Mouse (Mus musculus) lung, embryonic 16.5 days (tissue): ENCODE measurements around the gene Trub2. TPM values are rescaled to one million over a fixed set of nuclear protein-coding genes. Genes with fewer than 3 reads are reported as not detected.

Source experiments
- ATAC-seq: fragments of 200-750 bp; cut with Nextera tagmentation; 2 replicates; pipeline ENCODE4 v1.8.0; 2017; ENCODE audit warnings: low read depth, mild to moderate bottlenecking, moderate library complexity
- H3K27ac ChIP-seq: fragments of 300-500 bp; sonication (generic); 2 replicates; pipeline ENCODE4 v1.5.1; 2014; ENCODE audit warnings: mild to moderate bottlenecking, control low read depth, low read length
- H3K27me3 ChIP-seq: fragments of 300-500 bp; sonication (generic); 2 replicates; pipeline ENCODE4 v1.6.1; 2014; ENCODE audit warnings: low read depth, low read length, mixed read lengths; ENCODE audit not compliant: control insufficient read depth, insufficient read depth
- H3K36me3 ChIP-seq: fragments of 300-500 bp; sonication (generic); 2 replicates; pipeline ENCODE4 v1.6.1; 2014; ENCODE audit warnings: low read length; ENCODE audit not compliant: control insufficient read depth, insufficient read depth
- H3K4me1 ChIP-seq: fragments of 300-500 bp; sonication (generic); replicated peaks from 2 replicates; pipeline ENCODE4 v1.6.1; 2014; ENCODE audit warnings: low read length, mixed read lengths; ENCODE audit not compliant: control insufficient read depth, insufficient read depth
- H3K4me2 ChIP-seq: fragments of 300-500 bp; sonication (generic); 2 replicates; pipeline ENCODE4 v1.6.1; 2014; ENCODE audit warnings: low read depth, low read length, control low read depth
- H3K4me3 ChIP-seq: fragments of 300-500 bp; sonication (generic); 2 replicates; pipeline ENCODE4 v1.5.1; 2014; ENCODE audit warnings: mild to moderate bottlenecking, low read length, control low read depth
- H3K9ac ChIP-seq: fragments of 300-500 bp; sonication (generic); 2 replicates; pipeline ENCODE4 v1.6.1; 2014; ENCODE audit warnings: low read length, control low read depth
- H3K9me3 ChIP-seq: fragments of 300-500 bp; sonication (generic); 2 replicates; pipeline ENCODE4 v1.6.1; 2016; ENCODE audit warnings: low read length; ENCODE audit not compliant: control insufficient read depth
- WGBS: fragments of 180-500 bp; shearing (Covaris S2); extraction: QIAGEN DNeasy Blood & Tissue Kit; methylation state at CpG from one replicate; pipeline ENCODE4 v1.1.7; 2014; 5-methylcytosine and 5-hydroxymethylcytosine counted together
- polyA plus RNA-seq: library from polyadenylated mRNA; unstranded; fragments of >200 nt; fragmentation: Nextera tagmentation; extraction: Ambion mirVana; gene quantifications from 2 replicates; pipeline ENCODE4 v1.2.1, GENCODE M21; 2015

Gene Trub2
- polyA plus RNA-seq, 1 experiment from 2014 or later: 33.9 TPM

DNA sequence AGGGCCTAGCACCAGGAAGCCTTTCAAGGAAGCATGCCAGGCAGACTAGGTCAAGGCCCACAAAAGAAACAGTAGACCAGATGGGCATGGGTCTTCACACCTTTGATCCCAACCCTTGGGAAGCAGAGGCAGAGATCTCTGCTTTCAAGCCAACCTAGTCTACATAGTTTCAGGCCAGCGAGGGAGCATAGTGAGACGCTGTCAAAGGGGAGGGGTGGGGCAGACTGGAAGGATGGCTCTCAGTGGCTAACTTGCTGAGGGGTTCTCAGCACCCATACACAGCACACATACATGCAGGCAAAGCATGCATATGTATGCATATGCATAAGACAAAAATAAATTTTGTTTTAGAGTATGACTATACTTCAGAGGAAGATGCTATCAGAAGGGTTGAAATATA is 31.1 kb upstream of the Trub2 start:
- H3K4me2 ChIP-seq: no peak overlapping the region
- H3K27ac ChIP-seq: no peak overlapping the region
- 23% methylated on average over 2 of the region's 2 CpGs for WGBS
- H3K27me3 ChIP-seq: no peaks in the 10 kb centered on the region
- peaks cover 4% of the 10 kb centered on the region for H3K4me1 ChIP-seq
- H3K9me3 ChIP-seq: no peaks in the 10 kb centered on the region
- H3K9ac ChIP-seq: no peak overlapping the region
- no peak for ATAC-seq
- no peak overlapping the region for H3K4me3 ChIP-seq
- no peaks in the 10 kb centered on the region; the same call in 1 of the 2 replicates for H3K36me3 ChIP-seq

DNA sequence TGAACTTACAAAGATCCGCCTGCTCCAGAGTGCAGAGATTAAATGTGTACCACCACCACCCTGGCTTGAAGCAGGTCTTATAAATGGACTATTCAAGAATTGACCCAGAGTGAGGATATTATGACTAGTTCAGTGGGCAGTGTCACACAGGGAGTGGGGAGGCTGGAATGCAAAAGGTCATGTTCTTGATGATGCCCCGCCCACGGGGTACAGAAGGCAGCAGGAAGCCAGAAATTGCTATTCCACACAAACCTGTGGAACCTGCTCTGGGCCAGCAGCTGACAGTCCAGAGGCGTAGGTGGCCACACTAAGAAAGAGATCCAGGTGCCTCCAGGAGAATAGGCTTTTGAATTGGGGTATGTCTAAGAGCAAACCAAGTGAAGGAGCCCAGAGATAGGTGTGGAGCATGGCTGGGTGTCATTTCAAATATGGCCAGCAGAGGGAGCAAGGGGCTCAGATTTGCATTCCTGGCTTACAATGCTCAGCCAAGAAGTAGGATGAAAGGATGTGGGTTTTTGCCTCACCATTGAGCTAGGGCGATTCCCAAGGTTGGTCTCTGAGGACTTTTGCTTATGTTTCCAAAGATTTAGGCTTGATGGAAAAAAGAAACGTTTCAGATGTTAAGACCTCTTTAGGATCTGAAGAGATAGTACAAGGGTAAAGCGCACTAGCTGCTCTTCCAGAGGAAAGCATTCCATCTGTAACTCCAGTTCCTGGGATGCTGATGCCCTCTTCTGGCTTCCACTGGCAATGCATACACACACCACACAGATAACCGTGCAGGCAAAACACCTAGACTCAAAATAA is 29.3 kb upstream of the Trub2 start:
- Histone ChIP-seq H3K27me3 (no peaks in the 10 kb centered on the region), H3K9ac (no peak overlapping the region), H3K27ac (0 out of 2 replicates have a peak overlapping the region, but pooled peaks have one; percentile 26), H3K4me2 (peak overlapping the region; percentile 46), H3K36me3 (peaks cover 6% of the 10 kb centered on the region; the same call in 1 of the 2 replicates), H3K9me3 (no peaks in the 10 kb centered on the region), H3K4me1 (peaks cover 4% of the 10 kb centered on the region), H3K4me3 (0 out of 2 replicates have a peak overlapping the region, but pooled peaks have one; percentile 2)
- 29% methylated on average over 8 of the region's 8 CpGs for WGBS
- ATAC-seq: peak; percentile 70

- ATAC-seq: no peak
- Histone ChIP-seq H3K4me2 (no peak overlapping the region), H3K36me3 (peaks cover 14% of the 10 kb centered on the region; the same call in 1 of the 2 replicates), H3K9ac (no peak overlapping the region), H3K4me1 (peaks cover 4% of the 10 kb centered on the region), H3K27me3 (no peaks in the 10 kb centered on the region), H3K9me3 (no peaks in the 10 kb centered on the region), H3K27ac (no peak overlapping the region), H3K4me3 (no peak overlapping the region)
- 80% methylated on average over 11 of the region's 11 CpGs for WGBS
Measured at GRCm38 (mm10) chr2:29815678-29816371, 27.5 kb upstream of the Trub2 start.

DNA sequence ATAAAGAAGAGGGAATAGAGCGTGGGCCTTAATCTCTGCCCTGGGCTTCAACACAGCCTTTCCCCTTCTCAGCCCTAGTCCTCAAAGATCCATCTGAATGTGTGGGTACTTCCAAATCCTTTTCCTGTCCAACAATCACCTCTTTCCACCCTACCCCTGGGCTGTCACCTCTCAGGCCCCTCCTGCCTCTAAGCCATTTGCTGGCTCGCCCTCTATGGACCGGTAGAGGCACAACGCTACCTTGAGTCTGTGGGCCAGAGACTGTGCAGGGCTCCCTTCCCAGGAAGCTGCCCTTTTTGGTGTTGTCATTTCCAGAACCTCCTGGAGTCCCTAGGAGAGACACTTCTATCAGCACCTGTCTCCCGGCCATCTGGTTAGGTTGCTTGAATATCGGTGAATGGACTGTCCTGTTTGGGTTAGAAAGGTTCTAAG is 15.1 kb upstream of the Trub2 start:
- H3K27me3 ChIP-seq: no peaks in the 10 kb centered on the region
- H3K9me3 ChIP-seq: no peaks in the 10 kb centered on the region
- H3K4me3 ChIP-seq: peak overlapping the region; percentile 72
- ATAC-seq: no peak
- H3K27ac ChIP-seq: no peak overlapping the region
- 16% methylated on average over 6 of the region's 6 CpGs for WGBS
- H3K9ac ChIP-seq: peak overlapping the region; percentile 78
- H3K4me1 ChIP-seq: peaks cover 8% of the 10 kb centered on the region
- H3K36me3 ChIP-seq: peaks cover 18% of the 10 kb centered on the region
- peak overlapping the region; percentile 66 for H3K4me2 ChIP-seq

DNA sequence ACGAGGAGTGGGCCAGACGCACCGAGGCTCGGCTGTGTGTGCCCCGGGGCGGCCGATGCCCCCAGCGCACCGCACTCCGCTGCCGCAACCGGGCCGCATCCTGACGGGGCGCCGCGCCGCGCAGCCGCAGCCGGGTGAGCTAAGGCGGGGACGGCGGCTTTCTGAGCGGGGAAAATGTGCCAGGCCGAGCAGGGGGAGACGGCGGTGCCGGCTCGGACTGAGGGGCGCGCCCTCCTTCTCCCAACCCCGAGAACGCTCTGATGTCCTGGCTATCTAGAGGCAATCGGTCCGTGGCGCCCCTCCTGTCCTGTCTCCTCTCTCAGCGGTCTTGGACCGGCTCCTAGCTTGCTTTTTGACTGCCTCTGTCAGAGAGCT is 14.5 kb upstream of the Trub2 start:
- Histone ChIP-seq H3K27ac (peak overlapping the region; percentile 37; the same call in 1 of the 2 replicates), H3K4me3 (peak overlapping the region; percentile 72), H3K9me3 (no peaks in the 10 kb centered on the region), H3K27me3 (no peaks in the 10 kb centered on the region), H3K9ac (peak overlapping the region; percentile 78), H3K36me3 (peaks cover 13% of the 10 kb centered on the region), H3K4me2 (peak overlapping the region; percentile 66), H3K4me1 (peaks cover 8% of the 10 kb centered on the region)
- no peak; the same call in 1 of the 2 replicates for ATAC-seq
- under 1% methylated on average over 39 of the region's 39 CpGs for WGBS

- peaks cover 9% of the 10 kb centered on the region for H3K36me3 ChIP-seq
- ATAC-seq: peak; percentile 99
Measured at GRCm38 (mm10) chr2:29802075-29802826, 13.9 kb upstream of the Trub2 start, which contains the start of gene Slc27a4. Gene Slc27a4 (plus strand): TSS chr2:29802634.

DNA sequence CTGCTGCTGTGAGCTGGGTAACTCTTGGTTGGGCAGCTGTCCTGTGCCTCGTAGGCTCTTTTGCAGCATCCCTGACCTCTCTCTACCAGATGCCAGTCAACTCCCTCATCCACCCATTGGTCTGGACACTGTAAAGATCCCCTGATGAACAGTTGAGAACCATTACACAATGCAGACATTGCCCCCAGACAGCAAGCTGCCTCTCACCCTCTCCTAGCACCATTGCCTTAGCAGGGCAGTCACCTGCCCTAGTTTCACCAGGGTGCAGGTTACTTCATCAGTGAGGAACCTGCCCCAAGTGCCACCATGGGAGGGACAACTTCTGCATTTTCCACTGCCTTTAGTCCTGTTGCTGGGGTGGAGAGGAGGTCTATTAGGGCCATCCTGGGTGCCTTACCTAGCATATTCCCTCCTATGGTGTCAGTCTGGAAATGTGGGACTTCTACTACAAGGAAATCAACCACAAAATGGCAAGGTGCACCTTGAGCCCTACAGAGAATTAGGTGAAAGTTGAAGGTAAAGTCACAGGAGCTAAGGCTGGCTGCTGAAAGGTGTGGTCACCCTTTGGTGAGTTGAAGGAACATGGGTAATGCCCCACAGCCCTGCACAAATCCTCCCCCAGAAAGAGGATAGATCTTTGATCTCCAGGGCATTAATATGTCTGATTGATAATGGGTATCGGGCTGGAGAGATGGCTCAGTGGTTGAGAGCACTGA is 4.6 kb upstream of the Trub2 start:
- H3K27me3 ChIP-seq: no peaks in the 10 kb centered on the region
- no peak overlapping the region for H3K4me3 ChIP-seq
- ATAC-seq: no peak
- H3K27ac ChIP-seq: no peak overlapping the region
- peaks cover 9% of the 10 kb centered on the region; the same call in 1 of the 2 replicates for H3K4me1 ChIP-seq
- H3K36me3 ChIP-seq: peaks cover 12% of the 10 kb centered on the region
- H3K4me2 ChIP-seq: no peak overlapping the region
- no peak overlapping the region for H3K9ac ChIP-seq
- H3K9me3 ChIP-seq: no peaks in the 10 kb centered on the region
- WGBS: 94% methylated on average over 2 of the region's 2 CpGs

More at GRCm38 (mm10) chr2:29802075-29802826, 13.9 kb upstream of the Trub2 start, which contains the start of gene Slc27a4:
- peaks cover 8% of the 10 kb centered on the region for H3K4me1 ChIP-seq
- H3K27me3 ChIP-seq: no peaks in the 10 kb centered on the region
- H3K27ac ChIP-seq: peak within 1 kb of the TSS; percentile 37; the same call in 1 of the 2 replicates
- H3K4me2 ChIP-seq: peak within 1 kb of the TSS; percentile 66
- peak within 1 kb of the TSS; percentile 78 for H3K9ac ChIP-seq
- peak within 1 kb of the TSS; percentile 72 for H3K4me3 ChIP-seq
- no peaks in the 10 kb centered on the region for H3K9me3 ChIP-seq
- WGBS: 4% methylated on average over 27 of the region's 28 CpGs

DNA sequence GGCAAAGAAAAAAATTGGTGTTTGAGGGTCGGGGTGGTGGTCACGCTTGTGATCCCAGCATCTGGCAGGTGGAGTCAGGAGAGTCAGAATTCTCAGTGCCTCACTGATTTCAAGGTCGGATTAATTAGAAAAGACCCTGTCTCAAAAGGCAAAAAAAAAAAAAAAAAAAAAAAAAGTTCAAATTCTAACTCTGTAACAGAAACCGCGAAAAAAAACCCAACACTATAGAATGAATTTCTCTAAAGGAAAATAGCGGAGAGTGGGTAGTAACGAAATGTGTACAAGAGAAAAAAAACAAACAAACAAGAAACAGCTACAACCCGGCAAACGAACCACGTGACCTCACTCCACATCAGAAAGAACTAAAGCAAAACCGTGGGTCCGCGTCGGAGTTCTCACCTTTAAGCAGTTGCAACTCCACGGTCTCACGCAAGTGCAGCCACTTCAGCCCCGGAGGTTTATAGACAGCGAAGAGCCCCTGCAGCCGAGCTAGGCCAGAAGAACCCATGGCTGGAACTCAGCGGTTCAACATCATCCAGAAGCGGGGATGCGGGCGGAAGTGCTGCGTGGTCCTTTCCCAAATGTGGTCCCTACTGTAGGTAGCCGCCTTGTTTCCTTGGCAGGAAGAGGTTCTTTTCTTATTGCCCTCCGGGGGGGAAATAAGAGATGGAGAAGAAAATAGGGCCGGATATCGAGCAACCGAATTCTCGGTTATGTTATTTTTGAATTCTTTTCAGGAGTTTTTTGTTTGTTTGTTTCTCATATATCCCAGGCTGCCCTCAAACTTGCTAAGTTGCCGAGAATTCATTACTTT is 991 bp downstream of the Trub2 start, which contains the start of gene Coq4:
TSS of gene Coq4 (plus strand) at position 390 of the 814 bp plus-strand sequence.
- H3K4me1 ChIP-seq: peaks cover 16% of the 10 kb centered on the region
- H3K27ac ChIP-seq: peak within 1 kb of the TSS; percentile 77
- H3K4me2 ChIP-seq: peak within 1 kb of the TSS; percentile 76
- 1% methylated on average over 31 of the region's 31 CpGs for WGBS
- no peaks in the 10 kb centered on the region for H3K9me3 ChIP-seq
- no peaks in the 10 kb centered on the region for H3K27me3 ChIP-seq
- H3K36me3 ChIP-seq: peaks cover 25% of the 10 kb centered on the region
- H3K4me3 ChIP-seq: peak within 1 kb of the TSS; percentile 75
- ATAC-seq: peak; percentile 90
- H3K9ac ChIP-seq: peak within 1 kb of the TSS; percentile 81
